Mouse (Mus musculus) limb, embryonic 10.5 days (tissue): ENCODE data around the gene Olfr781. TPM values are rescaled to one million over a fixed set of nuclear protein-coding genes. Genes with fewer than 3 reads are reported as not detected.
"Not testable (repeated sequence)": the region's sequence is repeated elsewhere in the genome, so short reads cannot be mapped to it uniquely, and the experiment has no call there.

Source experiments
- DNase-seq: peaks from one replicate; pipeline ENCODE4 v3.0.0-alpha.2; 2017; ENCODE audit warnings: low spot score
- H3K27ac ChIP-seq: fragments of 300-500 bp; sonication (generic); 2 replicates; pipeline ENCODE4 v1.5.1; 2016; ENCODE audit warnings: mild to moderate bottlenecking
- H3K27me3 ChIP-seq: fragments of 300-500 bp; sonication (generic); 2 replicates; pipeline ENCODE4 v1.6.1; 2016; ENCODE audit warnings: low read depth, mild to moderate bottlenecking; ENCODE audit not compliant: poor library complexity, severe bottlenecking
- H3K36me3 ChIP-seq: fragments of 300-500 bp; sonication (generic); 2 replicates; pipeline ENCODE4 v1.6.1; 2016; ENCODE audit warnings: mild to moderate bottlenecking, moderate library complexity
- H3K4me1 ChIP-seq: fragments of 300-500 bp; sonication (generic); 2 replicates; pipeline ENCODE4 v1.6.1; 2016
- H3K4me3 ChIP-seq: fragments of 300-500 bp; sonication (generic); 2 replicates; pipeline ENCODE4 v1.5.1; 2016; ENCODE audit warnings: mild to moderate bottlenecking, moderate library complexity
- H3K9me3 ChIP-seq: fragments of 300-500 bp; sonication (generic); replicated peaks from 2 replicates; pipeline ENCODE4 v1.6.1; 2016; ENCODE audit warnings: mild to moderate bottlenecking
- WGBS: fragments of 180-500 bp; shearing (Covaris S2); methylation state at CpG from one replicate; pipeline ENCODE4 v1.1.7; 2016; 5-methylcytosine and 5-hydroxymethylcytosine counted together
- polyA plus RNA-seq: library from polyadenylated mRNA; unstranded; fragments of >200 nt; fragmentation: Nextera tagmentation; extraction: Ambion mirVana; gene quantifications from 2 replicates; pipeline ENCODE4 v1.2.1, GENCODE M21; 2016

The Olfr781 gene
- polyA plus RNA-seq, result not detected in 2 replicates

GRCm38 (mm10) chr10:129328554-129328953 lies at the start of gene Olfr781:
Gene Olfr781, plus strand, starts transcription at chr10:129328854.
- DNase-seq, result no peak
- Histone ChIP-seq H3K27me3 (no peaks in the 10 kb centered on the region), H3K4me3 (no peak within 1 kb of the TSS), H3K36me3 (no peaks in the 10 kb centered on the region), H3K9me3 (no peaks in the 10 kb centered on the region), H3K27ac (no peak within 1 kb of the TSS), H3K4me1 (no peaks in the 10 kb centered on the region)

- not testable (repeated sequence) for H3K36me3 ChIP-seq, H3K4me3 ChIP-seq, H3K4me1 ChIP-seq, H3K9me3 ChIP-seq, H3K27ac ChIP-seq, DNase-seq, H3K27me3 ChIP-seq
- 59% methylated on average over 1 of the region's 1 CpGs for WGBS
Measured at GRCm38 (mm10) chr10:129312973-129313372, 15.7 kb upstream of the Olfr781 start.

- no CpG with 5 or more reads among the region's 1 CpGs for WGBS
- not testable (repeated sequence) for H3K36me3 ChIP-seq, H3K4me1 ChIP-seq, H3K27ac ChIP-seq, DNase-seq, H3K4me3 ChIP-seq, H3K9me3 ChIP-seq, H3K27me3 ChIP-seq
Measured at GRCm38 (mm10) chr10:129313521-129313920, 15.1 kb upstream of the Olfr781 start.

- H3K9me3 ChIP-seq, result no peaks in the 10 kb centered on the region
- DNase-seq, result no peak
- no peaks in the 10 kb centered on the region for H3K4me1 ChIP-seq
- no peaks in the 10 kb centered on the region for H3K27me3 ChIP-seq
- WGBS, result 92% methylated on average over 3 of the region's 3 CpGs
- no peak within 1 kb of the TSS for H3K27ac ChIP-seq
- H3K4me3 ChIP-seq, result no peak within 1 kb of the TSS
- H3K36me3 ChIP-seq, result no peaks in the 10 kb centered on the region
Measured at GRCm38 (mm10) chr10:129317817-129318216, 10.8 kb upstream of the Olfr781 start, which contains the start of gene Olfr780. Gene Olfr780, plus strand, starts transcription at chr10:129318117.

DNA sequence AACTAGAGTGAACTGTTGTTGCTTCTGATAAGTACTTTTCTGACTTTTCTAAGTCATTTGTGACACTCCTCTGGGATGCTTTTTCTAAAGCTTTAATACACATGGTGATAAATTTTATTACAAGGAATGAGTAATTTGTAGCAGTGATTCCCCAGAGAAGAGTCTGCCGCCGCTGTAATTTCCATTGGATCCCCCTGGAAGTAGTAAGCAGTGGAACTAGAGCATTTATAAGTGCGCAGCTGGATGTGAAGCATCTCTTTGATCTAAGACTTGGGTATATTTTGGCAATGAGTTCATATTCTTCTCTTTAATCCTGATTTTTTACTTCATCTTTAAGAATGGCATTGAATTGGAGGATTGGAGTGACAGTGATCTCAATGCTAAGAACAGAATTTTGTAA lies 19.9 kb downstream of the Olfr781 start, which contains the start of gene Olfr782:
Olfr782 (plus strand) TSS at position 301 of the 400 bp plus-strand sequence.
- no peaks in the 10 kb centered on the region for H3K9me3 ChIP-seq
- DNase-seq, result no peak
- no peaks in the 10 kb centered on the region for H3K4me1 ChIP-seq
- 95% methylated on average over 3 of the region's 3 CpGs for WGBS
- H3K36me3 ChIP-seq, result no peaks in the 10 kb centered on the region
- no peak within 1 kb of the TSS for H3K27ac ChIP-seq
- H3K4me3 ChIP-seq, result no peak within 1 kb of the TSS
- no peaks in the 10 kb centered on the region for H3K27me3 ChIP-seq

DNA sequence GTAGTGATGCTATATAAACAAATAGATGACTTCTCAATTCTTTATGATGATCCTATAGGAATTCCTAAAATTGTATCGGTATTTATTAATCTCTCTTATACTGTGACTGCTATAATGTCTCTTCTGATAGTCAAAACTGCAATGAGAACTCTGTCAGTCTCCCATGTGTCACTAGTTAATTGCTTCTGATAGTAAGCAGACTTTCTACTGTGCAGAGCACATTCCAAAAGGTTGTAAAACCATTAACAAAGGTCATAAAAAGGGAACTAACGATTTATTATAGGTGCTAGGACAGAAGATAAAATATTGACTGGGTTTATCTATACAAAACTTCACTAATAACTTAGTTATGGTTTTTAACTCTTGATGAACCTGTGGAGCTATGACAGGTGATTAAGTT lies 23.8 kb downstream of the Olfr781 start:
- not testable (repeated sequence) for H3K27ac ChIP-seq, H3K4me1 ChIP-seq, H3K4me3 ChIP-seq, H3K27me3 ChIP-seq, H3K9me3 ChIP-seq, H3K36me3 ChIP-seq, DNase-seq
- 64% methylated on average over 2 of the region's 2 CpGs for WGBS

- H3K27ac ChIP-seq, H3K27me3 ChIP-seq, DNase-seq, H3K9me3 ChIP-seq, H3K36me3 ChIP-seq, H3K4me3 ChIP-seq, H3K4me1 ChIP-seq: not testable (repeated sequence)
- 87% methylated on average over 4 of the region's 4 CpGs for WGBS
Measured at GRCm38 (mm10) chr10:129356496-129356895, 27.8 kb downstream of the Olfr781 start.

GRCm38 (mm10) chr10:129357307-129357706 lies 28.7 kb downstream of the Olfr781 start:
- H3K4me3 ChIP-seq, result no peak overlapping the region
- WGBS, result 80% methylated on average over 5 of the region's 5 CpGs
- DNase-seq, result no peak
- no peaks in the 10 kb centered on the region for H3K9me3 ChIP-seq
- no peak overlapping the region for H3K27ac ChIP-seq
- no peaks in the 10 kb centered on the region for H3K27me3 ChIP-seq
- H3K4me1 ChIP-seq, result no peaks in the 10 kb centered on the region
- H3K36me3 ChIP-seq, result no peaks in the 10 kb centered on the region

GRCm38 (mm10) chr10:129374051-129374450 lies 45.4 kb downstream of the Olfr781 start:
- H3K4me3 ChIP-seq, H3K36me3 ChIP-seq, H3K27me3 ChIP-seq, H3K9me3 ChIP-seq, H3K27ac ChIP-seq, H3K4me1 ChIP-seq, DNase-seq: not testable (repeated sequence)
- WGBS, result 88% methylated on average over 5 of the region's 5 CpGs

Other genes with a start within 250 kb of the Olfr781 start
- not detected in 2 replicates for gene Olfr767, start 245.9 kb upstream of the Olfr781 start, polyA plus RNA-seq
- gene Olfr768, start 229.5 kb upstream of the Olfr781 start, polyA plus RNA-seq, result not detected in 2 replicates
- not detected in 2 replicates for gene Olfr769, start 211.0 kb upstream of the Olfr781 start, polyA plus RNA-seq
- not detected in 2 replicates for gene Olfr770, start 189.9 kb upstream of the Olfr781 start, polyA plus RNA-seq
- gene Olfr771, start 164.1 kb upstream of the Olfr781 start, polyA plus RNA-seq, result not detected in 2 replicates
- not detected in 2 replicates for gene Olfr772, start 150.9 kb upstream of the Olfr781 start, polyA plus RNA-seq
- gene Olfr773, start 141.4 kb upstream of the Olfr781 start, polyA plus RNA-seq, result not detected in 2 replicates
- gene Olfr774, start 92.7 kb upstream of the Olfr781 start, polyA plus RNA-seq, result not detected in 2 replicates
- not detected in 2 replicates for gene Olfr775, start 80.4 kb upstream of the Olfr781 start, polyA plus RNA-seq
- gene Olfr776, start 69.7 kb upstream of the Olfr781 start, polyA plus RNA-seq, result not detected in 2 replicates
- not detected in 2 replicates for gene Olfr777, start 57.4 kb upstream of the Olfr781 start, polyA plus RNA-seq
- gene Olfr780, start 10.7 kb upstream of the Olfr781 start, polyA plus RNA-seq, result not detected in 2 replicates
- gene Olfr782, start 20.0 kb downstream of the Olfr781 start, polyA plus RNA-seq, result not detected in 2 replicates
- gene Olfr784, start 55.2 kb downstream of the Olfr781 start, polyA plus RNA-seq, result 0.08 and 0.13 TPM in 2 replicates
- not detected in 2 replicates for gene Olfr785, start 76.6 kb downstream of the Olfr781 start, polyA plus RNA-seq
- gene Olfr786, start 98.5 kb downstream of the Olfr781 start, polyA plus RNA-seq, result not detected in 2 replicates
- not detected in 2 replicates for gene Olfr787, start 133.0 kb downstream of the Olfr781 start, polyA plus RNA-seq
- not detected in 2 replicates for gene Olfr788, start 142.1 kb downstream of the Olfr781 start, polyA plus RNA-seq
- not detected in 2 replicates for gene Olfr789, start 155.9 kb downstream of the Olfr781 start, polyA plus RNA-seq
- not detected in 2 replicates for gene Olfr790, start 169.6 kb downstream of the Olfr781 start, polyA plus RNA-seq
- gene Olfr791, start 192.9 kb downstream of the Olfr781 start, polyA plus RNA-seq, result not detected in 2 replicates
- gene Olfr792, start 210.3 kb downstream of the Olfr781 start, polyA plus RNA-seq, result not detected in 2 replicates
- not detected in 2 replicates for gene Olfr794, start 238.8 kb downstream of the Olfr781 start, polyA plus RNA-seq